Mouse (Mus musculus) forebrain, embryonic 13.5 days (tissue): Measurements from ENCODE around the gene Ppbp. TPM values are rescaled to one million over a fixed set of nuclear protein-coding genes. Genes with fewer than 3 reads are reported as not detected.
"Not testable (repeated sequence)": the region's sequence is repeated elsewhere in the genome, so short reads cannot be mapped to it uniquely, and the experiment has no call there.

Experiments used
- ATAC-seq: fragments of 200-750 bp; cut with Nextera tagmentation; 2 replicates; pipeline ENCODE4 v1.8.0; 2017
- H3K27ac ChIP-seq: fragments of 300-500 bp; sonication (generic); 2 replicates; pipeline ENCODE4 v1.5.1; 2015; ENCODE audit warnings: inconsistent platforms, mild to moderate bottlenecking, moderate library complexity
- H3K27me3 ChIP-seq: fragments of 300-500 bp; sonication (generic); 2 replicates; pipeline ENCODE4 v1.6.1; 2015; ENCODE audit warnings: mild to moderate bottlenecking, inconsistent platforms
- H3K36me3 ChIP-seq: fragments of 300-500 bp; sonication (generic); 2 replicates; pipeline ENCODE4 v1.6.1; 2015; ENCODE audit warnings: mild to moderate bottlenecking, inconsistent platforms; ENCODE audit not compliant: poor library complexity, severe bottlenecking
- H3K4me1 ChIP-seq: fragments of 300-500 bp; sonication (generic); 2 replicates; pipeline ENCODE4 v1.6.1; 2015; ENCODE audit warnings: inconsistent platforms
- H3K4me2 ChIP-seq: fragments of 300-500 bp; sonication (generic); 2 replicates; pipeline ENCODE4 v1.6.1; 2015; ENCODE audit warnings: inconsistent platforms, mild to moderate bottlenecking, moderate library complexity
- H3K4me3 ChIP-seq: fragments of 300-500 bp; sonication (generic); 2 replicates; pipeline ENCODE4 v1.5.1; 2015; ENCODE audit warnings: mild to moderate bottlenecking, inconsistent platforms
- H3K9ac ChIP-seq: fragments of 300-500 bp; sonication (generic); 2 replicates; pipeline ENCODE4 v1.6.1; 2015; ENCODE audit warnings: mild to moderate bottlenecking, inconsistent platforms
- H3K9me3 ChIP-seq: fragments of 300-500 bp; sonication (generic); replicated peaks from 2 replicates; pipeline ENCODE4 v1.6.1; 2016; ENCODE audit warnings: inconsistent platforms
- WGBS: fragments of 180-500 bp; shearing (Covaris S2); methylation state at CpG from one replicate; pipeline ENCODE4 v1.1.7; 2015; 5-methylcytosine and 5-hydroxymethylcytosine counted together
- microRNA-seq: library from miRNA; unstranded; fragments of <30 nt; microRNA quantifications from one replicate; pipeline ENCODE4, GENCODE M21; 2016
- polyA plus RNA-seq: library from polyadenylated mRNA; unstranded; fragments of >200 nt; fragmentation: Nextera tagmentation; extraction: Ambion mirVana; gene quantifications from 2 replicates; pipeline ENCODE4 v1.2.1, GENCODE M21; 2015

Ppbp gene
- polyA plus RNA-seq, 1 experiment from 2014 or later: 3.3 TPM

- no peaks in the 10 kb centered on the region for H3K9me3 ChIP-seq
- H3K27ac ChIP-seq: no peak overlapping the region
- 0 out of 2 replicates have a peak, but pooled peaks cover 3% of the 10 kb centered on the region for H3K27me3 ChIP-seq
- no peak overlapping the region for H3K4me3 ChIP-seq
- no peak overlapping the region for H3K9ac ChIP-seq
- H3K36me3 ChIP-seq: no peaks in the 10 kb centered on the region
- no peak overlapping the region for H3K4me2 ChIP-seq
- WGBS: 91% methylated on average over 8 of the region's 8 CpGs
- no peak for ATAC-seq
- H3K4me1 ChIP-seq: peaks cover 4% of the 10 kb centered on the region; the same call in 1 of the 2 replicates
Measured at GRCm38 (mm10) chr5:90790074-90790502, 21.8 kb downstream of the Ppbp start.

GRCm38 (mm10) chr5:90794195-90794625 is 25.9 kb downstream of the Ppbp start, which contains the start of gene Cxcl15:
Gene Cxcl15 (plus strand): TSS chr5:90794534.
- WGBS: 62% methylated on average over 5 of the region's 5 CpGs
- no peaks in the 10 kb centered on the region for H3K9me3 ChIP-seq
- no peaks in the 10 kb centered on the region for H3K27me3 ChIP-seq
- ATAC-seq: no peak
- no peak within 1 kb of the TSS for H3K9ac ChIP-seq
- no peaks in the 10 kb centered on the region for H3K36me3 ChIP-seq
- no peak within 1 kb of the TSS for H3K4me2 ChIP-seq
- H3K4me3 ChIP-seq: no peak within 1 kb of the TSS
- no peak within 1 kb of the TSS for H3K27ac ChIP-seq
- H3K4me1 ChIP-seq: no peaks in the 10 kb centered on the region

GRCm38 (mm10) chr5:90795392-90795791 is 27.1 kb downstream of the Ppbp start:
- WGBS: 90% methylated on average over 2 of the region's 2 CpGs
- H3K36me3 ChIP-seq, H3K27ac ChIP-seq, H3K4me3 ChIP-seq, H3K9ac ChIP-seq, H3K4me2 ChIP-seq, H3K4me1 ChIP-seq, H3K9me3 ChIP-seq, H3K27me3 ChIP-seq, ATAC-seq: not testable (repeated sequence)

- no peaks in the 10 kb centered on the region for H3K4me1 ChIP-seq
- H3K4me2 ChIP-seq: no peak overlapping the region
- no peaks in the 10 kb centered on the region for H3K9me3 ChIP-seq
- H3K4me3 ChIP-seq: no peak overlapping the region
- H3K27ac ChIP-seq: no peak overlapping the region
- H3K27me3 ChIP-seq: no peaks in the 10 kb centered on the region
- H3K36me3 ChIP-seq: no peaks in the 10 kb centered on the region
- H3K9ac ChIP-seq: no peak overlapping the region
- no peak for ATAC-seq
Measured at GRCm38 (mm10) chr5:90804574-90804973, 36.3 kb downstream of the Ppbp start.

GRCm38 (mm10) chr5:90806050-90806449 is 37.7 kb downstream of the Ppbp start:
- Histone ChIP-seq H3K27me3 (no peaks in the 10 kb centered on the region), H3K9ac (no peak overlapping the region), H3K27ac (no peak overlapping the region), H3K36me3 (no peaks in the 10 kb centered on the region), H3K4me1 (no peaks in the 10 kb centered on the region), H3K4me3 (no peak overlapping the region), H3K9me3 (no peaks in the 10 kb centered on the region), H3K4me2 (no peak overlapping the region)
- no peak for ATAC-seq

GRCm38 (mm10) chr5:90807176-90807950 is 39.0 kb downstream of the Ppbp start:
- no peak overlapping the region for H3K27ac ChIP-seq
- 87% methylated on average over 3 of the region's 3 CpGs for WGBS
- no peaks in the 10 kb centered on the region for H3K27me3 ChIP-seq
- H3K4me2 ChIP-seq: no peak overlapping the region
- H3K4me3 ChIP-seq: no peak overlapping the region
- no peaks in the 10 kb centered on the region for H3K36me3 ChIP-seq
- no peak for ATAC-seq
- H3K4me1 ChIP-seq: no peaks in the 10 kb centered on the region
- H3K9ac ChIP-seq: no peak overlapping the region
- H3K9me3 ChIP-seq: no peaks in the 10 kb centered on the region

Small RNAs within 50 kb of the gene (microRNA-seq; reads per million reads assigned to microRNA genes)
- not detected for gene Gm24322

Other genes starting within 250 kb of the Ppbp start
- not detected in 2 replicates for gene Afm, start 249.6 kb upstream of the Ppbp start, polyA plus RNA-seq
- not detected in 2 replicates for gene 5830473C10Rik, start 207.4 kb upstream of the Ppbp start, polyA plus RNA-seq
- 0.79 TPM in 1 of 2 replicates, not detected in the other for gene Rassf6, start 127.9 kb upstream of the Ppbp start, polyA plus RNA-seq
- 0.11 TPM in 1 of 2 replicates, not detected in the other for gene Cxcl5, start 9.2 kb upstream of the Ppbp start, polyA plus RNA-seq
- 22.8 and 27.8 TPM in 2 replicates for gene Pf4, start 3.9 kb downstream of the Ppbp start, polyA plus RNA-seq
- not detected in 2 replicates for gene Cxcl3, start 17.6 kb downstream of the Ppbp start, polyA plus RNA-seq
- not detected in 2 replicates for gene Cxcl15, start 26.0 kb downstream of the Ppbp start, polyA plus RNA-seq
- 0.19 TPM in 1 of 2 replicates, not detected in the other for gene Cxcl1, start 122.7 kb downstream of the Ppbp start, polyA plus RNA-seq
- gene Cxcl2, start 135.4 kb downstream of the Ppbp start, polyA plus RNA-seq: not detected in 2 replicates
- gene Mthfd2l, start 162.6 kb downstream of the Ppbp start, polyA plus RNA-seq: 86.5 and 97.2 TPM in 2 replicates